Mouse (Mus musculus) myocyte (in vitro differentiated cells): ENCODE measurements around the gene Myh7b. TPM values are rescaled to one million over a fixed set of nuclear protein-coding genes. Genes with fewer than 3 reads are reported as not detected.

ENCODE experiments used
- H3K27me3 ChIP-seq: one replicate; pipeline ENCODE4 v1.6.1; 2011; ENCODE audit not compliant: control insufficient read depth, insufficient read depth, insufficient read length
- H3K36me3 ChIP-seq: one replicate; pipeline ENCODE4 v1.6.1; 2011; ENCODE audit not compliant: control insufficient read depth, insufficient read depth
- H3K4me2 ChIP-seq: one replicate; pipeline ENCODE4 v1.6.1; 2011; ENCODE audit warnings: low read depth, control low read depth
- H3K4me3 ChIP-seq: one replicate; pipeline ENCODE4 v1.5.1; 2011; ENCODE audit warnings: mild to moderate bottlenecking, control low read depth, moderate library complexity
- H3K79me2 ChIP-seq: one replicate; pipeline ENCODE4 v1.6.1; 2011; ENCODE audit not compliant: control insufficient read depth, insufficient read depth
- H3ac ChIP-seq: one replicate; pipeline ENCODE4 v1.6.1; 2011; ENCODE audit not compliant: control insufficient read depth, insufficient read length
- CEBPB ChIP-seq: IDR thresholded peaks from 2 replicates; pipeline ENCODE4 v1.6.1; 2011; ENCODE audit warnings: mild to moderate bottlenecking, moderate library complexity; ENCODE audit not compliant: poor library complexity, insufficient read depth, severe bottlenecking
- E2F4 ChIP-seq: IDR thresholded peaks from one replicate; pipeline ENCODE4 v1.6.1; 2011; ENCODE audit warnings: mild to moderate bottlenecking, control low read depth, moderate library complexity; ENCODE audit not compliant: insufficient read depth
- MAX ChIP-seq: IDR thresholded peaks from one replicate; pipeline ENCODE4 v1.6.1; 2011; ENCODE audit warnings: low read depth, mild to moderate bottlenecking, control low read depth
- MYOD1 ChIP-seq, 3 experiments: IDR thresholded peaks; one replicate each; pipeline ENCODE4 v1.6.1; 2011; ENCODE audit warnings: control low read depth in 2 of 3, low read depth in 2 of 3, mild to moderate bottlenecking in 2 of 3, moderate library complexity in 1 of 3; ENCODE audit not compliant: insufficient read length in 2 of 3, control insufficient read depth in 1 of 3
- MYOG ChIP-seq, 3 experiments: IDR thresholded peaks; one replicate each; pipeline ENCODE4 v1.6.1; 2011; ENCODE audit warnings: control low read depth in 2 of 3, low read depth in 2 of 3, mild to moderate bottlenecking in 2 of 3; ENCODE audit not compliant: insufficient read length in 2 of 3, control insufficient read depth in 1 of 3, insufficient read depth in 1 of 3
- POLR2A ChIP-seq: IDR thresholded peaks from one replicate; pipeline ENCODE4 v1.6.1; 2011; ENCODE audit warnings: low read depth, mild to moderate bottlenecking, control low read depth, moderate library complexity; ENCODE audit not compliant: insufficient read length
- POLR2AphosphoS2 ChIP-seq: IDR thresholded peaks from one replicate; pipeline ENCODE4 v1.6.1; 2011; ENCODE audit warnings: low read depth, control low read depth; ENCODE audit not compliant: insufficient read length
- REST ChIP-seq: IDR thresholded peaks from one replicate; pipeline ENCODE4 v1.6.1; 2011; ENCODE audit warnings: mild to moderate bottlenecking, control low read depth, moderate library complexity; ENCODE audit not compliant: insufficient read depth, insufficient read length
- SRF ChIP-seq: IDR thresholded peaks from one replicate; pipeline ENCODE4 v1.6.1; 2011; ENCODE audit warnings: low read depth; ENCODE audit not compliant: control insufficient read depth, insufficient read length
- TCF12 ChIP-seq: IDR thresholded peaks from one replicate; pipeline ENCODE4 v1.6.1; 2011; ENCODE audit warnings: mild to moderate bottlenecking, control low read depth; ENCODE audit not compliant: poor library complexity, insufficient read depth, severe bottlenecking
- TCF3 ChIP-seq: IDR thresholded peaks from one replicate; pipeline ENCODE4 v1.6.1; 2011; ENCODE audit warnings: low read depth, control low read depth; ENCODE audit not compliant: insufficient read length
- USF1 ChIP-seq: IDR thresholded peaks from one replicate; pipeline ENCODE4 v1.6.1; 2011; ENCODE audit warnings: low read depth, mild to moderate bottlenecking, control low read depth, moderate library complexity
- polyA plus RNA-seq: library from polyadenylated mRNA; unstranded; fragments of >200 nt; fragmentation: generic; extraction: Trizol; gene quantifications from one replicate; pipeline ENCODE4 v1.2.1, GENCODE M21; 2012; ENCODE audit warnings: missing spikeins

Gene Myh7b
- polyA plus RNA-seq, 1 experiment, result 12.2 TPM

- H3K27me3 ChIP-seq, result no peaks in the 10 kb centered on the region
- H3K79me2 ChIP-seq, result no peaks in the 10 kb centered on the region
- peaks cover 10% of the 10 kb centered on the region for H3K36me3 ChIP-seq
- H3K4me3 ChIP-seq, result no peak overlapping the region
- TF ChIP-seq MYOD1 (IDR thresholded peaks at IDR 0.05; ENCODE audit: control insufficient read depth in 1 of 3, insufficient read length in 2 of 3, low read depth in 2 of 3) (no peak), E2F4 (no peak), REST (no peak), MAX (no peak), MYOG (IDR thresholded peaks at IDR 0.05; ENCODE audit: control insufficient read depth in 1 of 3, insufficient read depth in 1 of 3, insufficient read length in 2 of 3, low read depth in 2 of 3) (no peak), TCF12 (no peak), SRF (no peak), USF1 (no peak), POLR2A (no peak), TCF3 (no peak), CEBPB (no peak), POLR2AphosphoS2 (no peak)
- no peak overlapping the region for H3ac ChIP-seq
- H3K4me2 ChIP-seq, result no peak overlapping the region
Observed at GRCm38 (mm10) chr2:155582384-155582995, 28.5 kb upstream of the Myh7b start.

DNA sequence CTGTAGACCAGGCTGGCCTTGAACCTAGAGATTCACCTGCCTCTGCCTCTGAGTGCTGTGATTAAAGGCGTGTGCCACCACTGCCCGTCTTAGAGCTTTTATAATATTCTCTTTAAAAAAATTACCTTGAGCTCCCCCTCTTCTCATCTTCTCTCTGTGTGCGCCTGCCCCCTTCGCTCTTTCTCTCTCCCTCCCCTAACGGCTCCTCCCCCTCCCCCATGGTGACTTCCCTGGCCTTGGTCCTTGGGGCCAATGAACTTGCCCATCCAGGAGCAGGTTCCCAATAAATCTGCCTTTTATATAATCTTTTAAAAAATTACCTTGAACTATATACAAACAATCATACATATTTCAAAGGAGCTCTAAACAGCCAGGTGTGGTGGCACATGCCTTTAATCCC is 28.0 kb upstream of the Myh7b start:
- Histone ChIP-seq H3K4me2 (no peak overlapping the region), H3K79me2 (no peaks in the 10 kb centered on the region), H3ac (no peak overlapping the region), H3K36me3 (peaks cover 10% of the 10 kb centered on the region), H3K4me3 (no peak overlapping the region), H3K27me3 (no peaks in the 10 kb centered on the region)
- no peak for TF ChIP-seq TCF3
- no peak for TF ChIP-seq POLR2AphosphoS2
- no peak for TF ChIP-seq E2F4
- no peak for TF ChIP-seq SRF
- no peak for TF ChIP-seq USF1
- no peak for TF ChIP-seq MAX
- no peak for TF ChIP-seq MYOD1 (IDR thresholded peaks at IDR 0.05; ENCODE audit: control insufficient read depth in 1 of 3, insufficient read length in 2 of 3, low read depth in 2 of 3)
- no peak for TF ChIP-seq TCF12
- TF ChIP-seq CEBPB, result no peak
- no peak for TF ChIP-seq POLR2A
- TF ChIP-seq REST, result no peak
- no peak for TF ChIP-seq MYOG (IDR thresholded peaks at IDR 0.05; ENCODE audit: control insufficient read depth in 1 of 3, insufficient read depth in 1 of 3, insufficient read length in 2 of 3, low read depth in 2 of 3)

DNA sequence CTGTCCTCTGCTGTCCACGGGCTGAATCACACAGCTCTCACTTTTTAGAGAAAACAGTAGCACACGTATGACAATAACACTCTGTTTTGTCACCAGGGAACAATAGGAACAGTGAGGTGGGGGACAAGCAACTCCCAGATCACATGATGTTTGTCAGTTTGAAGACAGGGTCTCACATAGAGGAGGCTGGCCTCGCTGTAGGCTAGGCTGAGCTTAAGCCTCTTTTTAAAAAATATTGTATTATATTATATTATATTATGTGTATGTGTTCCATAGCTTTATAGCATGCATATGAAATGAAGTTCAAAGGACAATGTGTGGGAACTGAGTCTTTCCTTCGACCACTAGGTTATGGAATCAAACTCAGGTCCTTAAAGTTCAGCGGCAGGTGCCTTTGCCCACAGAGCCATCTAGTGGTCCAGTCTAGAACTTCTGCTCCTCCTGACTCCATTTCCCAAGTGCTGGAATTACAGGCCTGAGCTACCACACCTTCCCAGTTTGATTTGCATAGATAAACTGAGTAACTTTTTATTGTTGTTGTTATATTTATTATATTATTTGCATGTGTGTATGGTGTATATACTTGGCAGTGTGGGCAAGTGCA is 27.0 kb upstream of the Myh7b start:
- peaks cover 10% of the 10 kb centered on the region for H3K36me3 ChIP-seq
- no peak overlapping the region for H3ac ChIP-seq
- no peaks in the 10 kb centered on the region for H3K79me2 ChIP-seq
- TF ChIP-seq REST (no peak), MAX (no peak), MYOD1 (IDR thresholded peaks at IDR 0.05; ENCODE audit: control insufficient read depth in 1 of 3, insufficient read length in 2 of 3, low read depth in 2 of 3) (no peak), CEBPB (no peak), MYOG (IDR thresholded peaks at IDR 0.05; ENCODE audit: control insufficient read depth in 1 of 3, insufficient read depth in 1 of 3, insufficient read length in 2 of 3, low read depth in 2 of 3) (no peak), USF1 (no peak), TCF3 (no peak), TCF12 (no peak), E2F4 (no peak), POLR2A (no peak), POLR2AphosphoS2 (no peak), SRF (no peak)
- H3K4me2 ChIP-seq, result no peak overlapping the region
- no peak overlapping the region for H3K4me3 ChIP-seq
- H3K27me3 ChIP-seq, result no peaks in the 10 kb centered on the region

DNA sequence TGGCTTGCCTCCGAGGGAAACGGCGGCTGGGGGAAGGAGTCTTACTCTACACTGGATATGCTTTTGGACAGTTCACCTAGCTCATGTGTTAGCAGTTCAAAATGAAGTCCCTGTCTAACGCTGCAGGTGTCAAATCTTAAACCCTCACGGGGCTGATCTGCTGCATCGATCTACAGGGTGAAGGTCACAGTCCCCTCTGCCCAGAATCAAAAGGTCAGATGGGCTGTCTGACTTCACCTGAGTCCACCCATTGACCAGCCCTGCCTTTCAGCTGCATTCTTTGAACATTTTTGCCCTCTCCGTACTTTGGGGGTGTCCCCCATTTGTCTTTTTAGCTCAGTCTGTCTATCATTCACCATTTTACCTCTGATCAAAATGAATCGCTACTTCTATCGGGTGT is 25.9 kb upstream of the Myh7b start:
- H3K4me3 ChIP-seq, result no peak overlapping the region
- no peak for TF ChIP-seq POLR2A
- no peak overlapping the region for H3K4me2 ChIP-seq
- H3K27me3 ChIP-seq, result no peaks in the 10 kb centered on the region
- peaks cover 10% of the 10 kb centered on the region for H3K36me3 ChIP-seq
- H3K79me2 ChIP-seq, result no peaks in the 10 kb centered on the region
- no peak overlapping the region for H3ac ChIP-seq

GRCm38 (mm10) chr2:155585486-155585885 is 25.5 kb upstream of the Myh7b start:
- Histone ChIP-seq H3ac (no peak overlapping the region), H3K36me3 (peaks cover 10% of the 10 kb centered on the region), H3K4me2 (no peak overlapping the region), H3K4me3 (no peak overlapping the region), H3K27me3 (no peaks in the 10 kb centered on the region), H3K79me2 (no peaks in the 10 kb centered on the region)
- TF ChIP-seq SRF (no peak), MYOG (IDR thresholded peaks at IDR 0.05; ENCODE audit: control insufficient read depth in 1 of 3, insufficient read depth in 1 of 3, insufficient read length in 2 of 3, low read depth in 2 of 3) (no peak), CEBPB (no peak), USF1 (no peak)
